Mouse (Mus musculus): ENCODE data around the gene Crtc3.
A peak's percentile ranks its signal among the peaks of the same experiment; 100 is the strongest.

Crtc3 gene

GRCm38 (mm10) chr7:80688556-80689220 is at the start of gene Crtc3:
Gene Crtc3 (minus strand): TSS chr7:80688877.
- DNase-seq (ENCODE audit: low spot score in 2 of 2): peak; percentile 22 to 33

- DNase-seq (ENCODE audit: low spot score in 2 of 2): no peak
Observed at GRCm38 (mm10) chr7:80736199-80736598, 47.5 kb upstream of the Crtc3 start.

- DNase-seq (ENCODE audit: low spot score in 2 of 2): no peak
Observed at GRCm38 (mm10) chr7:80732986-80733385, 44.3 kb upstream of the Crtc3 start.

GRCm38 (mm10) chr7:80729662-80730061 is 41.0 kb upstream of the Crtc3 start:
- DNase-seq (ENCODE audit: low spot score in 2 of 2): peak; percentile 51 to 64

GRCm38 (mm10) chr7:80721041-80721440 is 32.4 kb upstream of the Crtc3 start:
- DNase-seq (ENCODE audit: low spot score in 2 of 2): peak; percentile 22 to 38

- no peak for DNase-seq (ENCODE audit: low spot score in 2 of 2)
Observed at GRCm38 (mm10) chr7:80719582-80719981, 30.9 kb upstream of the Crtc3 start.

- DNase-seq (ENCODE audit: low spot score in 2 of 2): no peak
Observed at GRCm38 (mm10) chr7:80719038-80719437, 30.4 kb upstream of the Crtc3 start.

GRCm38 (mm10) chr7:80718471-80718870 is 29.8 kb upstream of the Crtc3 start:
- DNase-seq (ENCODE audit: low spot score in 2 of 2): no peak

- no peak for DNase-seq (ENCODE audit: low spot score in 2 of 2)
Observed at GRCm38 (mm10) chr7:80716758-80717157, 28.1 kb upstream of the Crtc3 start.

GRCm38 (mm10) chr7:80715306-80715705 is 26.6 kb upstream of the Crtc3 start:
- peak in 1 of 2 experiments; percentile 23 for DNase-seq (ENCODE audit: low spot score in 2 of 2)

GRCm38 (mm10) chr7:80711496-80711895 is 22.8 kb upstream of the Crtc3 start:
- no peak for DNase-seq (ENCODE audit: low spot score in 2 of 2)

- no peak for DNase-seq (ENCODE audit: low spot score in 2 of 2)
Observed at GRCm38 (mm10) chr7:80710333-80710732, 21.7 kb upstream of the Crtc3 start.

GRCm38 (mm10) chr7:80704066-80704465 is 15.4 kb upstream of the Crtc3 start:
- DNase-seq (ENCODE audit: low spot score in 2 of 2): no peak

GRCm38 (mm10) chr7:80702510-80702909 is 13.8 kb upstream of the Crtc3 start:
- no peak for DNase-seq (ENCODE audit: low spot score in 2 of 2)

- DNase-seq (ENCODE audit: low spot score in 2 of 2): no peak
Observed at GRCm38 (mm10) chr7:80699709-80700108, 11.0 kb upstream of the Crtc3 start.

- no peak for DNase-seq (ENCODE audit: low spot score in 2 of 2)
Observed at GRCm38 (mm10) chr7:80698940-80699339, 10.3 kb upstream of the Crtc3 start.

- no peak for DNase-seq (ENCODE audit: low spot score in 2 of 2)
Observed at GRCm38 (mm10) chr7:80697859-80698258, 9.2 kb upstream of the Crtc3 start.

GRCm38 (mm10) chr7:80696903-80697302 is 8.2 kb upstream of the Crtc3 start:
- DNase-seq (ENCODE audit: low spot score in 2 of 2): no peak

- DNase-seq (ENCODE audit: low spot score in 2 of 2): no peak
Observed at GRCm38 (mm10) chr7:80696334-80696733, 7.7 kb upstream of the Crtc3 start.

- no peak for DNase-seq (ENCODE audit: low spot score in 2 of 2)
Observed at GRCm38 (mm10) chr7:80692472-80692871, 3.8 kb upstream of the Crtc3 start.

- peak in 1 of 2 experiments; percentile 25 for DNase-seq (ENCODE audit: low spot score in 2 of 2)
Observed at GRCm38 (mm10) chr7:80691131-80691530, 2.5 kb upstream of the Crtc3 start.

- DNase-seq (ENCODE audit: low spot score in 2 of 2): no peak
Observed at GRCm38 (mm10) chr7:80689221-80689591, 529 bp upstream of the Crtc3 start.

GRCm38 (mm10) chr7:80687721-80688555 is 739 bp downstream of the Crtc3 start:
- DNase-seq (ENCODE audit: low spot score in 2 of 2): peak; percentile 44 to 46
